Mouse (Mus musculus) liver (tissue): ENCODE measurements around the gene Smg5.
"Not testable (repeated sequence)": the region's sequence is repeated elsewhere in the genome, so short reads cannot be mapped to it uniquely, and the experiment has no call there.

ENCODE experiments used
- DNase-seq: peaks from one replicate; pipeline ENCODE4 v3.0.0-alpha.2; 2020; ENCODE audit warnings: mixed read lengths

The Smg5 gene

DNA sequence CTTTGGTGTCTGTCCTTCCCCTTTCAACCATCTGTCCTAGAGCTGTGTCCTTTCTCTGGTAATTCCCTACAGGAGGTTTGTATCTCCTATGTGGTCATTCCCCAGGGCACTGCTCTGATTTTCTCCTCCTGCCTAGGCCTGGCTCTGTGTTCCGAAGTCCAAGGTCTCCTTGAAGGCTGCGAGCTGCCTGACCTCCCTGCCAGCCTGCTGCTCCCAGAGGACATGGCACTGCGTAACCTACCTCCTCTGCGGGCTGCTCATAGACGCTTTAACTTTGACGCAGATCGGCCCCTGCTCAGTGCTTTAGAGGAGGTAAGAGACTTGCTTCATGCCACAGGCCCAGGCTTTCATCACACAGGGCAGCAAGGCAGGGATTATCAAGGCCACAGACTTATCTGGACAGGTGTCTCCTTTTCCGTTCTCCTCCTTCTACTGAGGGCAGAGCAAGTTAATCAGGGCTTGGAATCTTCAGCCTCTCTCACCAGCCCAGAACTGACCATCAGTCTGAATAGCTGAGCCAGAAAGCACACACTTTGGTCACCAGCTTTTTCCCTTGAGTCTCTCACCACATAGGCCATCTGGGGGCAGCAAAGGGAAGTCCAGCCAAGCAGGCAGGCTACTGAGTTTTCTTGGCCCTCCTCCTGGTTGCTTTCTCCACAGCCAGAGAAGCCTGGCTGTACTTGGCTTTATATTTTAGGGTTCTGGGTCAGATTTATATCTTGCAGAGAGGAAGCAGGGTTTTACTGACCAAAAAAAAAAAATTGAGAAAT lies 18.5 kb downstream of the Smg5 start:
- no peak for DNase-seq

DNA sequence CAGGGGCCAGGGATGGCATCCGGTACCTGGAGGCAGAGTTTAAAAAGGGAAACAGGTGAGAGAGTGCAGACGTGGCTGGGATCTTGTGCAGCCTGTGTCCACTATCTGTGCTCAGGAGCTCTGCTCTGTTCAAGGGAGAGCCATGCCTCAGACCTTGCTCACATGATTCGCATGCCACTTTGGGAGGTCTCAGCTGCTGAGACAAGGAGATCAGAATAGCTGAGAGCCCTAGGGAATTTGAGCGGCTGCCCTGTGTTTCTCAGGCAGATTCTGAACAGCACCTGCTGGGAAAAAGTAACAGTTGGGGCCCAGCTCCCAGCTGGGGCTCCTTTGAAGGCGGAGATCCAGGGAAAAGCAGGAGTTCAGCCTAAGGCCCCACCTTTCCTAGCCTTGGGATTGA lies 23.5 kb downstream of the Smg5 start:
- no peak for DNase-seq

DNA sequence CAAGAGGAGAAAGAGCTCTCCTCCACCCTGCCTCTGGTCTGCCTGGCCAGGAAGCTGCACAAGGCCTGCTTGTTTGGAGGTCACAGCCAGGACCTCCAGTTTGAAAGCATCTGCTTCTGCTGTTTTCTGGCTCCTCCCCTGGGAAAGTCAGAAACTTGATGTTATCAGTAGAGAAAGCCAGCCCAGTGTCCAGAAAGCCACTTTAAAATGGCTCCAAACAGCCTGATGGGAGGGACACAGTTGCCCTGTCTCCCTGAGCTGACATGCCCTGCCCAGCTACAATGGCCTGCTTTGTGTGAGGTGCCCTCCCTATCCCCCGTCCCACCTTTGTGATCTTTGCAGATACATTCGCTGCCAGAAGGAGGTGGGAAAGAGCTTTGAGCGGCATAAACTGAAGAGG lies 23.9 kb downstream of the Smg5 start:
- DNase-seq = no peak

DNA sequence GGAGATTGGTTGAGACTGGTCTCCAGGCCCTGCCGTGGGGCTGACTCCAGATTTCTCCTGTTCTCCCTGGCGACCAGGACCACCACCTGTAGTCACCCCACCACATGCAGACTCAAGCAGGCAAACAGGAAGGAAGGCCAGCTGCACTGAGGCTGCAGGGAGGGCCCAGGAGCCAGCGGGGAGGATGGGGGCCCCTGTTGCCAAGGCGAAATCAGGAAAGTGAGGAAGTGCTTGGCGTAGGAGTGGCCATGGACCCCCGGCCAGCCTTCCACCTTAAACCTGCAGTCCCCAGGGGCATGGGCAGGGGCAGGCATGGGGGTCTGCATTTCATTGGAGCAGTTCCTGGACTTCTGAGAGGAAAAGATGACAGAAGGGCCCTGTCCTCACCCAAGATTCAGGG lies 25.0 kb downstream of the Smg5 start:
- DNase-seq = no peak

DNA sequence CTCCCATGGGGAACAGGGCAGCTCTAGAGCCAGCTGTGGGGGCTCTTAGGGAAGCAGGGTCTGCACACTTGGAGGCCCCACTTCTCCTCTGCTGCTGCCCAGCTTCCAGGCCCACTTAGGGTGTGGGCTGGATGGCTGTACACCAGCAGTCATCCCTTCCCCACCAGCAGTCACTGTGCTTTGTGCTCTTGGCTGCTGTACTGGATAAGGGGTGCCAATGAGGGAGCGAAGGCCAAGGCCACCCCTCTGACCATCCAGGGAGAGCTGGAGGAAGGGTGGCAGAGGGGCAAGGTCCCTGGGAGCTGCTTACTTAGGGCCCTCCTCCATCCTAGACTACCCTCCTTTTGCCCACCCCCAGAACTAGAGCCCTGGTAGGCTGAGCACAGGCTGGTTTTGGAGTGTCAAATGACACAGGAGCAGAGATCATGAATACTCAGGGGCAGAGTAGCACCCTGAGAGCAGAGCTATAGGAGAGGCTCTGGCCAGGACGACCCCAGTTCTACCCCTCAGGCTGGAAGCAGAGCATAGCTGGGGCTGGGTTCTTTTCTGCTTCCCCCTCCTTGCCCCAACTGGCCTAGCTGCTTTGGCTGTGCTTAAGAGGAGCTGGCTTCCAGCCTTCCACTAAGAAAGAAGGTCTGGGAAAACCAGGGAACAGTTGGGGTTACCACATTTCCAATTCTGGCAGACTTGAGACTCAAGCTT lies 25.7 kb downstream of the Smg5 start:
- DNase-seq = no peak

DNA sequence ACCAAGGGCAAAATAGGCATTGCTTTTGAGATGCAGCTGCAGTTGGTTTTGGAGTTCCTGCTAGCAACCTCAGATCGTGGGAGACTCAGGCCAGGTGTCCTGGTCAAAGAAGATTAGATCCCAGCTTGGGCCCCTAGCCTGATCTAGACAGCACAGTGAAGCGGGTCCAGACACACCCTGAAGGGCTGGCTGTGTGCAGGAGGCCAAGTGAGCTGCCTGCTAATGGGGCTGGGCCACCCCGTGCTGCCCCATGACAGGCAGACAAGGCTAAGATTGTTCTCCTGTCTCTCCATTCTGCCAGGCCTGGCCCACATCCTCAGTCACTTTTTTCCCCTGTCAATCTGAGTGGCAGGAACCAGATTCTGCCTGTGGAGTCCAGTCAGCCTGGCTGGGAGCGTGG lies 27.6 kb downstream of the Smg5 start:
- peak; percentile 88 for DNase-seq

DNA sequence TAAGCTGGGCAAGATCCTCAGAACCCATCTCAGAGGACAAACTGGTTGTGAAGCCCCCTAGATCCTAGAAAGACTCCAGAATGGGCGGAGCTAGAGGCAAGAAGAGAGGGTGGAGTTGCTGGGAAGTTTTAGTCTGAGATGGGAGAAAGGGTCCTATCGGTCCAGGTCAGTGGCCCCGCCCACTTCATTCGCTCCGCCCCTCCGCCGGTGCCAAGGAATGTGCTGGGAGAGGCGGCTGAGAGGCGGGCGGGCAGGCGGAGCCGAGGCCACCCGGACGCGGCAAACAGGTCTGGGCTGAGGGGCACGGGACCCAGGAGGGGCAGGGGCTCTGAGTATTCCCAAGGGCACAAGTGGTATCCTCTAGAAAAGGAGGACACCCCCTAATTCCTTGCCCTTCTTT lies 28.3 kb downstream of the Smg5 start, which contains the start of gene Paqr6:
Gene Paqr6 (plus strand): TSS at position 248 of the 400 bp plus-strand sequence.
- DNase-seq = peak; percentile 97

DNA sequence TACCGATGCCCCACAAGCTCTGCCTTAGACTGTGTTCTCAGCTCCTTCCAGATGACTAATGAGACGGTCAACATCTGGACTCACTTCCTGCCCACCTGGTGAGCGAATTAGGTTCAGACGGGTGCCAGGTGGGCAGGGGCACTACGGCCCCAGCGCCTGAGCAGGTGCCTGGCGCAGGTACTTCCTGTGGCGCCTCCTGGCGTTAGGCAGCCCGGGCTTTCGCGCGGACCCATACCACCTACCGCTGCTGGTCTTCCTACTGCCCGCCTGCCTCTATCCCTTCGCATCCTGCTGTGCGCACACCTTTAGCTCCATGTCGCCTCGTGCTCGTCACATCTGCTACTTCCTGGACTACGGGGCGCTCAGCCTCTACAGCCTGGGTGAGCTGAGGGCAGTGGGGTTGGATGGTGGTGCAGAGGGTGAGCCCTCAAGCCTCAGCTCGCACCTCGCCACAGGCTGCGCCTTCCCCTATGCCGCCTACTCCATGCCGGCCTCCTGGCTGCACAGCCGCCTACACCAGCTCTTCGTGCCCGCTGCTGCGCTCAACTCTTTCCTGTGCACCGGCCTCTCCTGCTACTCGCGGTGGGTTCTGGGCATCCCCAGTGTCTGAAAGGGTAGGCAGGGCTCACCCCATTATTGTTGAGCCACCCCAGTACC lies 29.8 kb downstream of the Smg5 start:
- no peak for DNase-seq

DNA sequence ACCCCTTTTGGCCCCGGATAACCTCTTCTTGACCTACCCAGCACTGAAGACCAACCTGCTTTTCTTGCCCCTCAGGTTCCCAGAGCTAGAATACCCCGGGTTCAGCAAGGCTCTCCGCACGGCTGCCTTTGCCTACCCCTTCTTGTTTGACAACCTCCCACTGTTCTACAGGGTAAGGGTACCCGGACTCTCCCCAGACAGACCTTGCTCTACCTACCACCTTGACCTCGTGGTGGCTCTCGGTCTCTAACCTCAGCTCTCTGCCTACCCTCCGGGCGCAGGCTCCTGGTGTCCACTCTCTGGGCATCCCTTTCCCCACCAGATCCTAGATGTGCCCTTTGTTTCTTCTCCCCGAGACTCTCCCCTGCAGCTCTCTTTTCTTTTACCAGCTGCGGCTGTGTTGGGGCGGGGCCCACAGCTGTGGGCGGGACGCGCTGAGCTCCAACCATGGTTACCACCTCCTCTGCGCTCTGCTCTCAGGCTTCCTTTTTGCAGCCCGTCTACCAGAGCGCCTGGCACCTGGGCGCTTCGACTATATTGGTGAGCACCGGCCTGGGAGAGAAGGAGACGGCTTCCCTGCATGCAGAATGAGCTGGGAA lies 30.9 kb downstream of the Smg5 start:
- peak; percentile 64 for DNase-seq

DNA sequence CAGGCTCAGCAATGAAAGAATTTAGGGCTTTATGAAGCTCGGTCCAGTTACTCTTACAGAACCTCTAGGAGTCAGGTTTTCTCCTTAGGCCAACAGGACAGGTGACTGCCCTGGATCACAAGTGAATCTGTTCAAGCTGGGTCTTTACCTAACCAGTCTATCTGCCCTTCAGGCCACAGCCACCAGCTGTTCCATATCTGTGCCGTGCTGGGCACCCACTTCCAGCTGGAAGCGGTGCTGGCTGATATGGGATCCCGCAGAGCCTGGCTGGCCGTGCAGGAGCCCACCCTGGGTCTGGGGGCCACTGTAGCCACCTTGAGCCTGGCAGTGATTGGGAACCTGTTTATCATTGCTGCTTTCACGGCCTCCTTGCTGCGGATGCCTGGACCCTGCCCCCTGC lies 31.5 kb downstream of the Smg5 start:
- not testable (repeated sequence) for DNase-seq

DNA sequence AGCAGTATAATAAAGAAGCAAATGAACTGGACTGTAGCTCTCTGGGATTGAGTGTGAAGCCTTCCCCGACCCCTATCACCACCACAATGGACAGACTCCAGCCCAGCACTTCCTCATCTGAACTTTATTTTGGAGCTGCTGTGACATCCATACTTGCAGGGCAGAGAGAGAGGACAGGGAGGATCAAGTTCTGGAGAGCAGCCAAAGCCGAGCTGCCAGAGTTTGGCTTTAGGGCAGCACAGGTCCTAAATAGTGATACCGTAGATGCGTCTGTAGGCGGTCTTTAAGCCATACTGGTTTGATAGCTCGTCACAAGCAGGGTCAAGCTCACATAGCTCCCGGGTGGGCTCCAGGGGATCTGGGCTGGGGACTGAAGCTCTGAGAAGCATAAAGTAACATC lies 32.5 kb downstream of the Smg5 start:
- DNase-seq = not testable (repeated sequence)

DNA sequence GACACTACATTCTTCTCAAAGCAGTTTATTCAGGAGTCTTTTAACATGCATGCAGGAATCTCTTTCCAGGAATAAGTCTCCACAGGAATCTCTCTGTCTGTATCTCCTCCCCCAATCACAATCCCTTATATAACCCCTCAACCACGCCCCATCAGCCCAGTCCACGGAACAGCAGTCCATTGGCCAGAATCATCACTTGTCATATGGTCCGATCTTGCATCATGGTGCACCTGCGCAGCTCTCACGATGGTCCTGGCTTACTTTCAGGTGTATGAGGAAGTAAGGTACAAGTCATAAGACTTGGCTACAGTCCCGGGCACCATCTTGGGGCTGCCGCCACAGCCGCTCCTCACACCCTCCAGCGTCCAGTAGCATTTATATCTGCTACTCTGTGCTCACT lies 36.6 kb downstream of the Smg5 start, which contains the start of gene Bglap3:
Gene Bglap3 (minus strand): TSS at position 101 of the 400 bp plus-strand sequence.
- DNase-seq = not testable (repeated sequence)

DNA sequence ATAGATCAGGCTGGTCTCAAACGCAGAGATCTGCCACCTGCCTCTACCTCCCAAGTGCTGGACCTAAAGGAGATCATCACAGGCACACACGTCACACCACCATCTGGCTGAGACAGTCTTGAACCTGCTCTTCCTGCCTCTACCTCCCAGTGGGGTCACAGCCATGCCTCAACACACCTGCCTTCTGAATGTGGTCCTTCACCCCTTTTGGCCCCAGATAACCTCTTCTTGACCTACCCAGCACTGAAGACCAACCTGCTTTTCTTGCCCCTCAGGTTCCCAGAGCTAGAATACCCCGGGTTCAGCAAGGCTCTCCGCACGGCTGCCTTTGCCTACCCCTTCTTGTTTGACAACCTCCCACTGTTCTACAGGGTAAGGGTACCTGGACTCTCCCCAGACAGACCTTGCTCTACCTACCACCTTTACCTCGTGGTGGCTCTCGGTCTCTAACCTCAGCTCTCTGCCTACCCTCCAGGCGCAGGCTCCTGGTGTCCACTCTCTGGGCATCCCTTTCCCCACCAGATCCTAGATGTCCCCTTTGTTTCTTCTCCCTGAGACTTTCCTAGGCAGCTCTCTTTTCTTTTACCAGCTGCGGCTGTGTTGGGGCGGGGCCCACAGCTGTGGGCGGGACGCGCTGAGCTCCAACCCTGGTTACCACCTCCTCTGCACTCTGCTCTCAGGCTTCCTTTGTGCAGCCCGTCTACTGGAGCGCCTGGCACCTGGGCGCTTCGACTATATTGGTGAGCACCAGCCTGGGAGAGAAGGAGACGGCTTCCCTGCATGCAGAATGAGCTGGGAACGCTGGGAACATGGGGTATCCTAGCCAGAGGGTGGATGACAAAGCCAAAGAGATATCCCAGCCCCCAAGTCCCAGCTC lies 39.9 kb downstream of the Smg5 start:
- peak; percentile 65 for DNase-seq

DNA sequence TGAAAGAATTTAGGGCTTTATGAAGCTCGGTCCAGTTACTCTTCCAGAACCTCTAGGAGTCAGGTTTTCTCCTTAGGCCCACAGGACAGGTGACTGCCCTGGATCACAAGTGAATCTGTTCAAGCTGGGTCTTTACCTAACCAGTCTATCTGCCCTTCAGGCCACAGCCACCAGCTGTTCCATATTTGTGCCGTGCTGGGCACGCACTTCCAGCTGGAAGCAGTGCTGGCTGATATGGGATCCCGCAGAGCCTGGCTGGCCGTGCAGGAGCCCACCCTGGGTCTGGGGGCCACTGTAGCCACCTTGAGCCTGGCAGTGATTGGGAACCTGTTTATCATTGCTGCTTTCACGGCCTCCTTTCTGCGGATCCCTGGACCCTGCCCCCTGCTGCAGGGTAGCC lies 40.6 kb downstream of the Smg5 start:
- DNase-seq = not testable (repeated sequence)

DNA sequence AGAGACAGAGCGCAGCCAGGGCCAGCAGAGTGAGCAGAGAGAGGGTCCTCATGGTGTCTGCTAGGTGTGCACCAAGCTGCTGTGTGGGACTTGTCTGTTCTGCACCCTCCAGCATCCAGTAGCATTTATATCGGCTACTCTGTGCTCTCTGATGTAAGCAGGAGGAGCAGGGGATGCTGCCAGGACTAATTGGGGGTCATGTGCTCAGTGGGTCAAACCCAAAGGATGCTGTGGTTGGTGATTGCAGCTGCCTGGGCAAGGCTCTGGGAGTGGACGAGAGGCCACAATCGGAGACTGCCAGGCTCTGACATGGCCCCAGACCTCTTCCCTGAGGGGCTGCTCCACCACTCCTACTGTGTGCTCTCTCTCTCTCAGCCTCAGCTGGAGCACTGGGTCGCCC lies 42.5 kb downstream of the Smg5 start, which contains the start of gene Bglap2:
Gene Bglap2 (minus strand): TSS at position 101 of the 400 bp plus-strand sequence.
- not testable (repeated sequence) for DNase-seq

DNA sequence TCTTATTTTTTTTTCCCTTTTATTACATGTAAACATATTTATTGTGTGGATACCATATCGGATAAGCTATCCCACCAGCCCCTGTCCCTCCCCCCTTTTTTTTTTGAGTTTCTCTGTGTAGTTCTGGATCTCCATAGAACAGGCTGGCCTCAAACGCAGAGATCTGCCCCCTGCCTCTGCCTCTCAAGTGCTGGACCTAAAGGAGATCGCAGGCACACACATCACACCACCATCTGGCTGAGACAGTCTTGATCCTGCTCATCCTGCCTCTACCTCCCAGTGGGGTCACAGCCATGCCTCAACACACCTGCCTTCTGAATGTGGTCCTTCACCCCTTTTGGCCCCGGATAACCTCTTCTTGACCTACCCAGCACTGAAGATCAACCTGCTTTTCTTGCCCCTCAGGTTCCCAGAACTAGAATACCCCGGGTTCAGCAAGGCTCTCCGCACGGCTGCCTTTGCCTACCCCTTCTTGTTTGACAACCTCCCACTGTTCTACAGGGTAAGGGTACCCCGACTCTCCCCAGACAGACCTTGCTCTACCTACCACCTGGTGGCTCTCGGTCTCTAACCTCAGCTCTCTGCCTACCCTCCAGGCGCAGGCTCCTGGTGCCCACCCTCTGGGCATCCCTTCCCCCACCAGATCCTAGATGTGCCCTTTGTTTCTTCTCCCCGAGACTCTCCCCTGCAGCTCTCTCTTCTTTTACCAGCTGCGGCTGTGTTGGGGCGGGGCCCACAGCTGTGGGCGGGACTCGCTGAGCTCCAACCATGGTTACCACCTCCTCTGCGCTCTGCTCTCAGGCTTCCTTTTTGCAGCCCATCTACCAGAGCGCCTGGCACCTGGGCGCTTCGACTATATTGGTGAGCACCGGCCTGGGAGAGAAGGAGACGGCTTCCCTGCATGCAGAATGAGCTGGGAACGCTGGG lies 45.6 kb downstream of the Smg5 start:
- DNase-seq = peak; percentile 72

DNA sequence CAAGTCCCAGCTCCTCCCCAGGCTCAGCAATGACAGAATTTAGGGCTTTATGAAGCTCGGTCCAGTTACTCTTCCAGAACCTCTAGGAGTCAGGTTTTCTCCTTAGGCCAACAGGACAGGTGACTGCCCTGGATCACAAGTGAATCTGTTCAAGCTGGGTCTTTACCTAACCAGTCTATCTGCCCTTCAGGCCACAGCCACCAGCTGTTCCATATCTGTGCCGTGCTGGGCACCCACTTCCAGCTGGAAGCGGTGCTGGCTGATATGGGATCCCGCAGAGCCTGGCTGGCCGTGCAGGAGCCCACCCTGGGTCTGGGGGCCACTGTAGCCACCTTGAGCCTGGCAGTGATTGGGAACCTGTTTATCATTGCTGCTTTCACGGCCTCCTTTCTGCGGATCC lies 46.3 kb downstream of the Smg5 start:
- DNase-seq = not testable (repeated sequence)

DNA sequence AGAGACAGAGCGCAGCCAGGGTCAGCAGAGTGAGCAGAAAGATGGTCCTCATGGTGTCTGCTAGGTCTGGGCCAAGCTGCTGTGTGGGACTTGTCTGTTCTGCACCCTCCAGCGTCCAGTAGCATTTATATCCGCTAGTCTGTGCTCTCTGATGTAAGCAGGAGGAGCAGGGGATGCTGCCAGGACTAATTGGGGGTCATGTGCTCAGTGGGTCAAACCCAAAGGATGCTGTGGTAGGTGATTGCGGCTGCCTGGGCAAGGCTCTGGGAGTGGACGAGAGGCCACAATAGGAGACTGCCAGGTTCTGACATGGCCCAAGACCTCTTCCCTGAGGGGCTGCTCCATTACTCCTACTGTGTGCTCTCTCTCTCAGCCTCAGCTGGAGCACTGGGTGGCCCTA lies 48.3 kb downstream of the Smg5 start, which contains the start of gene Bglap:
Gene Bglap (minus strand): TSS at position 101 of the 400 bp plus-strand sequence.
- no peak for DNase-seq

DNA sequence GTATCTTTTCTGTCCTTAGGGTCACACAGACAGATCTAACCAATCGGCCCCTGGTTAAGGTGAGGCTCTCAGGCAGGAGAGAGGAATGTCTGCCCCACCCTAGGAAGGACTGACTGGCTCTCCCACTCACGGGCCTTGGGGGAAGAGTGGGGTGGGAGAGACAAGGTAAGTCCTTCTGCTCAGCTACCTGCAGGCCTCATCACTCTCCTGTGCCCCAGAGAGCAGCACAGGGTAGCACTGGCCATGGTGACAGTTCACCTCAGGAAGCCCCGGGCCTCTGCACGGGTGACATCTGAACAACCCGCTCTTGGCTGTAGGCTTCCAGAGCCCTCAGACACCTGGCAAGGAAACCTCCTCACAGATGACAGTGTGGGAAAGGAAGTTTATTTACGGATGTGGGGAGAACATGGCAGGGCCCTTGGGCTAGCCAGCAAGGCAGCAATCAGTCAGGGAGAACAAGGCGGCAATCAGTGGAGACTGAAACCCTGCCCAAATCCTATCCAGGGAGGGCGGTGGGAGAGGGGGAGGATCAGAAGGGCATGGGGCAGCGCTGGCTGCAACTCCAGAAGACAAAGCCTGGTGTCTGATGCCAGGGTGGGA lies 57.8 kb downstream of the Smg5 start:
- no peak for DNase-seq

DNA sequence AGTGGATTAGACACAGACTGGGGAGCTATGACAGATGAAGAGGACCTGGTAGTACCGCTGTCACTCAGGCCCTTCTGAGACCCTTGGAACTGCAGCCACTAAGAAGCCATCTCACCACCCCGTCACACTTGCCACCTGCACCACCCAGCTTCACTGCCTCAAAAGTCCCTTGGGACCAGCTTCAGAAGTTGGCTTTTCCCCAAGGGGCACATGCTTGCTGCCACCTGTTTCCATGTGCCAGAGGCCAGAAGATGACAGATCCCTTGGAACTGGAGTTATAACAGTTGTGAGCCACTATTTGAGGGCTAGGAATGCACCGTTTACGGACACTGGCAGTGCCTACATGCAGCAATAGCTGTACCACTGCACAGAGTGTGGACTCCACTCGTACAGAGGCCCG lies 59.2 kb downstream of the Smg5 start:
- no peak for DNase-seq
